Mouse (Mus musculus): ENCODE measurements around the gene Snx32. TPM values are rescaled to one million over a fixed set of nuclear protein-coding genes. Genes with fewer than 3 reads are reported as not detected.

The Snx32 gene
- polyA plus RNA-seq, 1 experiment from 2014 or later, result 17.2 TPM

GRCm38 (mm10) chr19:5465037-5465436, 45.3 kb downstream of the Snx32 start:
- peak overlapping the region; percentile 58 for H3K4me2 ChIP-seq (ENCODE audit: low read depth, low read length)
- WGBS, result 95% methylated on average over 8 of the region's 8 CpGs
- H3K36me3 ChIP-seq (ENCODE audit: control insufficient read depth, insufficient read depth), result peaks cover 33% of the 10 kb centered on the region
- ATAC-seq (replicated peaks; ENCODE audit: extremely low read depth, insufficient read depth, low FRiP score), result no peak
- H3K9ac ChIP-seq (ENCODE audit: low read length), result peak overlapping the region; percentile 75; the same call in 1 of the 2 replicates
- no peaks in the 10 kb centered on the region for H3K27me3 ChIP-seq (ENCODE audit: control insufficient read depth, insufficient read depth, low read length)
- no peaks in the 10 kb centered on the region for H3K9me3 ChIP-seq (replicated peaks; ENCODE audit: control insufficient read depth, low read length)
- peaks cover 18% of the 10 kb centered on the region for H3K4me1 ChIP-seq (ENCODE audit: control insufficient read depth, insufficient read depth, low read length)
- peak overlapping the region; percentile 93 for H3K27ac ChIP-seq (ENCODE audit: low read length)
- peak overlapping the region; percentile 49 for H3K4me3 ChIP-seq (ENCODE audit: low read length)

- Histone ChIP-seq H3K27ac (ENCODE audit: low read length) (peak overlapping the region; percentile 93), H3K4me3 (ENCODE audit: low read length) (peak overlapping the region; percentile 49), H3K36me3 (ENCODE audit: control insufficient read depth, insufficient read depth) (peaks cover 33% of the 10 kb centered on the region), H3K4me2 (ENCODE audit: low read depth, low read length) (peak overlapping the region; percentile 58), H3K4me1 (ENCODE audit: control insufficient read depth, insufficient read depth, low read length) (peaks cover 18% of the 10 kb centered on the region), H3K9ac (ENCODE audit: low read length) (peak overlapping the region; percentile 75), H3K27me3 (ENCODE audit: control insufficient read depth, insufficient read depth, low read length) (no peaks in the 10 kb centered on the region), H3K9me3 (replicated peaks; ENCODE audit: control insufficient read depth, low read length) (no peaks in the 10 kb centered on the region)
- 33% methylated on average over 15 of the region's 15 CpGs for WGBS
- ATAC-seq (replicated peaks; ENCODE audit: extremely low read depth, insufficient read depth, low FRiP score), result peak; percentile 66
Measured at GRCm38 (mm10) chr19:5463791-5464562, 46.4 kb downstream of the Snx32 start.

- Histone ChIP-seq H3K4me1 (ENCODE audit: control insufficient read depth, insufficient read depth, low read length) (peaks cover 19% of the 10 kb centered on the region), H3K4me3 (ENCODE audit: low read length) (no peak overlapping the region), H3K4me2 (ENCODE audit: low read depth, low read length) (no peak overlapping the region), H3K9me3 (replicated peaks; ENCODE audit: control insufficient read depth, low read length) (no peaks in the 10 kb centered on the region), H3K27me3 (ENCODE audit: control insufficient read depth, insufficient read depth, low read length) (no peaks in the 10 kb centered on the region), H3K9ac (ENCODE audit: low read length) (no peak overlapping the region), H3K36me3 (ENCODE audit: control insufficient read depth, insufficient read depth) (peaks cover 33% of the 10 kb centered on the region), H3K27ac (ENCODE audit: low read length) (no peak overlapping the region)
- 89% methylated on average over 9 of the region's 9 CpGs for WGBS
- no peak for ATAC-seq (replicated peaks; ENCODE audit: extremely low read depth, insufficient read depth, low FRiP score)
Measured at GRCm38 (mm10) chr19:5463212-5463611, 47.1 kb downstream of the Snx32 start.

GRCm38 (mm10) chr19:5461411-5461810, 48.9 kb downstream of the Snx32 start:
- Histone ChIP-seq H3K4me1 (ENCODE audit: control insufficient read depth, insufficient read depth, low read length) (peaks cover 26% of the 10 kb centered on the region), H3K36me3 (ENCODE audit: control insufficient read depth, insufficient read depth) (peaks cover 25% of the 10 kb centered on the region), H3K4me2 (ENCODE audit: low read depth, low read length) (peak overlapping the region; percentile 93), H3K27ac (ENCODE audit: low read length) (no peak overlapping the region), H3K27me3 (ENCODE audit: control insufficient read depth, insufficient read depth, low read length) (no peaks in the 10 kb centered on the region), H3K4me3 (ENCODE audit: low read length) (peak overlapping the region; percentile 87), H3K9ac (ENCODE audit: low read length) (peak overlapping the region; percentile 88), H3K9me3 (replicated peaks; ENCODE audit: control insufficient read depth, low read length) (no peaks in the 10 kb centered on the region)
- WGBS, result 84% methylated on average over 6 of the region's 6 CpGs
- no peak for ATAC-seq (replicated peaks; ENCODE audit: extremely low read depth, insufficient read depth, low FRiP score)

- peak; percentile 26; the same call in 1 of the 2 replicates for ATAC-seq (replicated peaks; ENCODE audit: extremely low read depth, insufficient read depth, low FRiP score)
- peaks cover 36% of the 10 kb centered on the region for H3K4me1 ChIP-seq (ENCODE audit: control insufficient read depth, insufficient read depth, low read length)
- WGBS, result 0% methylated on average over 32 of the region's 32 CpGs
Measured at GRCm38 (mm10) chr19:5460465-5460911, 49.9 kb downstream of the Snx32 start, which contains the start of gene Fibp. Fibp (plus strand) TSS chr19:5460615.

GRCm38 (mm10) chr19:5459896-5460295, 50.4 kb downstream of the Snx32 start:
- peaks cover 41% of the 10 kb centered on the region for H3K4me1 ChIP-seq (ENCODE audit: control insufficient read depth, insufficient read depth, low read length)
- 25% methylated on average over 3 of the region's 3 CpGs for WGBS
- peak overlapping the region; percentile 87 for H3K4me3 ChIP-seq (ENCODE audit: low read length)
- no peak for ATAC-seq (replicated peaks; ENCODE audit: extremely low read depth, insufficient read depth, low FRiP score)
- H3K36me3 ChIP-seq (ENCODE audit: control insufficient read depth, insufficient read depth), result peaks cover 10% of the 10 kb centered on the region
- no peaks in the 10 kb centered on the region for H3K9me3 ChIP-seq (replicated peaks; ENCODE audit: control insufficient read depth, low read length)
- no peaks in the 10 kb centered on the region for H3K27me3 ChIP-seq (ENCODE audit: control insufficient read depth, insufficient read depth, low read length)
- H3K9ac ChIP-seq (ENCODE audit: low read length), result peak overlapping the region; percentile 88
- H3K27ac ChIP-seq (ENCODE audit: low read length), result peak overlapping the region; percentile 58; the same call in 1 of the 2 replicates
- H3K4me2 ChIP-seq (ENCODE audit: low read depth, low read length), result peak overlapping the region; percentile 93

More at GRCm38 (mm10) chr19:5460465-5460911, 49.9 kb downstream of the Snx32 start, which contains the start of gene Fibp:
- H3K27ac ChIP-seq (ENCODE audit: low read length), result peak within 1 kb of the TSS; percentile 78
- peak within 1 kb of the TSS; percentile 93 for H3K4me2 ChIP-seq (ENCODE audit: low read depth, low read length)
- H3K9me3 ChIP-seq (replicated peaks; ENCODE audit: control insufficient read depth, low read length), result no peaks in the 10 kb centered on the region
- H3K36me3 ChIP-seq (ENCODE audit: control insufficient read depth, insufficient read depth), result peaks cover 16% of the 10 kb centered on the region
- H3K9ac ChIP-seq (ENCODE audit: low read length), result peak within 1 kb of the TSS; percentile 88
- no peaks in the 10 kb centered on the region for H3K27me3 ChIP-seq (ENCODE audit: control insufficient read depth, insufficient read depth, low read length)
- peak within 1 kb of the TSS; percentile 87 for H3K4me3 ChIP-seq (ENCODE audit: low read length)

GRCm38 (mm10) chr19:5459019-5459418, 51.3 kb downstream of the Snx32 start:
- no peak overlapping the region for H3K9ac ChIP-seq (ENCODE audit: low read length)
- ATAC-seq (replicated peaks; ENCODE audit: extremely low read depth, insufficient read depth, low FRiP score), result no peak
- no peak overlapping the region for H3K4me2 ChIP-seq (ENCODE audit: low read depth, low read length)
- H3K4me3 ChIP-seq (ENCODE audit: low read length), result no peak overlapping the region
- H3K36me3 ChIP-seq (ENCODE audit: control insufficient read depth, insufficient read depth), result peaks cover 8% of the 10 kb centered on the region
- H3K27me3 ChIP-seq (ENCODE audit: control insufficient read depth, insufficient read depth, low read length), result no peaks in the 10 kb centered on the region
- H3K27ac ChIP-seq (ENCODE audit: low read length), result no peak overlapping the region
- H3K4me1 ChIP-seq (ENCODE audit: control insufficient read depth, insufficient read depth, low read length), result peaks cover 37% of the 10 kb centered on the region
- H3K9me3 ChIP-seq (replicated peaks; ENCODE audit: control insufficient read depth, low read length), result no peaks in the 10 kb centered on the region
- 59% methylated on average over 7 of the region's 7 CpGs for WGBS

- ATAC-seq (replicated peaks; ENCODE audit: extremely low read depth, insufficient read depth, low FRiP score), result 0 out of 2 replicates have a peak, but pooled peaks have one; percentile 0
- WGBS, result 16% methylated on average over 14 of the region's 14 CpGs
- peak within 1 kb of the TSS; percentile 71 for H3K4me3 ChIP-seq (ENCODE audit: low read length)
- H3K9me3 ChIP-seq (replicated peaks; ENCODE audit: control insufficient read depth, low read length), result no peaks in the 10 kb centered on the region
- H3K9ac ChIP-seq (ENCODE audit: low read length), result peak within 1 kb of the TSS; percentile 82
- no peaks in the 10 kb centered on the region for H3K27me3 ChIP-seq (ENCODE audit: control insufficient read depth, insufficient read depth, low read length)
- H3K4me1 ChIP-seq (ENCODE audit: control insufficient read depth, insufficient read depth, low read length), result peaks cover 32% of the 10 kb centered on the region
- peak within 1 kb of the TSS; percentile 98 for H3K4me2 ChIP-seq (ENCODE audit: low read depth, low read length)
- H3K36me3 ChIP-seq (ENCODE audit: control insufficient read depth, insufficient read depth), result peaks cover 3% of the 10 kb centered on the region; the same call in 1 of the 2 replicates
- H3K27ac ChIP-seq (ENCODE audit: low read length), result peak within 1 kb of the TSS; percentile 89
Measured at GRCm38 (mm10) chr19:5457746-5458442, 52.4 kb downstream of the Snx32 start, which contains the start of gene Ccdc85b. Ccdc85b (minus strand) TSS chr19:5457894.

All from heart, embryonic 16.5 days (tissue).